Mouse (Mus musculus): ENCODE data around the gene Mfsd11. TPM values are rescaled to one million over a fixed set of nuclear protein-coding genes. Genes with fewer than 3 reads are reported as not detected.

Mfsd11 gene
- polyA plus RNA-seq (2014; fragmentation: Nextera tagmentation; extraction: Ambion mirVana): 42.8 and 43.9 TPM in 2 replicates

GRCm38 (mm10) chr11:116852291-116852890, at the start of gene Mfsd11:
Gene Mfsd11, plus strand, starts transcription at chr11:116852440.
- DNase-seq (ENCODE audit: low spot score) (peak; percentile 89), ATAC-seq (ENCODE audit: low read depth) (peak; percentile 56)
- Histone ChIP-seq H3K9ac (ENCODE audit: low read depth, low read length) (peak within 1 kb of the TSS; percentile 99), H3K9me3 (ENCODE audit: control insufficient read depth, low read length) (no peaks in the 10 kb centered on the region), H3K4me1 (ENCODE audit: control insufficient read depth, insufficient read depth, low read length) (peaks cover 12% of the 10 kb centered on the region), H3K27me3 (replicated peaks; ENCODE audit: control insufficient read depth, insufficient read depth, low read length) (no peaks in the 10 kb centered on the region), H3K27ac (replicated peaks; ENCODE audit: low read depth, low read length) (peak within 1 kb of the TSS; percentile 99), H3K4me2 (ENCODE audit: low read depth, low read length) (peak within 1 kb of the TSS; percentile 67), H3K4me3 (ENCODE audit: low read depth, low read length) (peak within 1 kb of the TSS; percentile 99), H3K36me3 (ENCODE audit: control insufficient read depth, insufficient read depth, low read length) (peaks cover 38% of the 10 kb centered on the region)
- WGBS: under 1% methylated on average over 27 of the region's 91 CpGs

GRCm38 (mm10) chr11:116802709-116803108, 49.5 kb upstream of the Mfsd11 start:
- H3K36me3 ChIP-seq (ENCODE audit: control insufficient read depth, insufficient read depth, low read length): no peaks in the 10 kb centered on the region
- 79% methylated on average over 5 of the region's 5 CpGs for WGBS
- no peaks in the 10 kb centered on the region for H3K9me3 ChIP-seq (ENCODE audit: control insufficient read depth, low read length)
- no peak overlapping the region for H3K4me2 ChIP-seq (ENCODE audit: low read depth, low read length)
- DNase-seq (ENCODE audit: low spot score) (no peak), ATAC-seq (ENCODE audit: low read depth) (no peak)
- H3K9ac ChIP-seq (ENCODE audit: low read depth, low read length): no peak overlapping the region
- no peak overlapping the region for H3K27ac ChIP-seq (replicated peaks; ENCODE audit: low read depth, low read length)
- H3K4me3 ChIP-seq (ENCODE audit: low read depth, low read length): no peak overlapping the region
- H3K27me3 ChIP-seq (replicated peaks; ENCODE audit: control insufficient read depth, insufficient read depth, low read length): no peaks in the 10 kb centered on the region
- H3K4me1 ChIP-seq (ENCODE audit: control insufficient read depth, insufficient read depth, low read length): peaks cover 6% of the 10 kb centered on the region; the same call in 1 of the 2 replicates

GRCm38 (mm10) chr11:116806136-116807071, 45.8 kb upstream of the Mfsd11 start:
- Histone ChIP-seq H3K27me3 (replicated peaks; ENCODE audit: control insufficient read depth, insufficient read depth, low read length) (no peaks in the 10 kb centered on the region), H3K9ac (ENCODE audit: low read depth, low read length) (no peak overlapping the region), H3K4me1 (ENCODE audit: control insufficient read depth, insufficient read depth, low read length) (peaks cover 14% of the 10 kb centered on the region), H3K27ac (replicated peaks; ENCODE audit: low read depth, low read length) (peak overlapping the region; percentile 35; the same call in 1 of the 2 replicates), H3K9me3 (ENCODE audit: control insufficient read depth, low read length) (no peaks in the 10 kb centered on the region), H3K4me2 (ENCODE audit: low read depth, low read length) (no peak overlapping the region), H3K36me3 (ENCODE audit: control insufficient read depth, insufficient read depth, low read length) (no peaks in the 10 kb centered on the region), H3K4me3 (ENCODE audit: low read depth, low read length) (no peak overlapping the region)
- WGBS: 60% methylated on average over 15 of the region's 15 CpGs
- ATAC-seq (ENCODE audit: low read depth) (no peak), DNase-seq (ENCODE audit: low spot score) (peak; percentile 59)

- WGBS: 50% methylated on average over 7 of the region's 7 CpGs
- Histone ChIP-seq H3K4me3 (ENCODE audit: low read depth, low read length) (no peak overlapping the region), H3K27me3 (replicated peaks; ENCODE audit: control insufficient read depth, insufficient read depth, low read length) (no peaks in the 10 kb centered on the region), H3K9ac (ENCODE audit: low read depth, low read length) (no peak overlapping the region), H3K27ac (replicated peaks; ENCODE audit: low read depth, low read length) (no peak overlapping the region), H3K4me2 (ENCODE audit: low read depth, low read length) (no peak overlapping the region), H3K36me3 (ENCODE audit: control insufficient read depth, insufficient read depth, low read length) (no peaks in the 10 kb centered on the region), H3K4me1 (ENCODE audit: control insufficient read depth, insufficient read depth, low read length) (peaks cover 17% of the 10 kb centered on the region), H3K9me3 (ENCODE audit: control insufficient read depth, low read length) (no peaks in the 10 kb centered on the region)
- DNase-seq (ENCODE audit: low spot score) (peak; percentile 24), ATAC-seq (ENCODE audit: low read depth) (no peak)
Measured at GRCm38 (mm10) chr11:116807116-116807515, 45.1 kb upstream of the Mfsd11 start.

GRCm38 (mm10) chr11:116807526-116807925, 44.7 kb upstream of the Mfsd11 start:
- H3K4me1 ChIP-seq (ENCODE audit: control insufficient read depth, insufficient read depth, low read length): peaks cover 20% of the 10 kb centered on the region
- no peaks in the 10 kb centered on the region for H3K9me3 ChIP-seq (ENCODE audit: control insufficient read depth, low read length)
- ATAC-seq (ENCODE audit: low read depth) (no peak), DNase-seq (ENCODE audit: low spot score) (no peak)
- peak overlapping the region; percentile 55; the same call in 1 of the 2 replicates for H3K27ac ChIP-seq (replicated peaks; ENCODE audit: low read depth, low read length)
- H3K4me2 ChIP-seq (ENCODE audit: low read depth, low read length): no peak overlapping the region
- no peaks in the 10 kb centered on the region for H3K36me3 ChIP-seq (ENCODE audit: control insufficient read depth, insufficient read depth, low read length)
- no peak overlapping the region for H3K4me3 ChIP-seq (ENCODE audit: low read depth, low read length)
- no peaks in the 10 kb centered on the region for H3K27me3 ChIP-seq (replicated peaks; ENCODE audit: control insufficient read depth, insufficient read depth, low read length)
- peak overlapping the region; percentile 40 for H3K9ac ChIP-seq (ENCODE audit: low read depth, low read length)
- 68% methylated on average over 3 of the region's 3 CpGs for WGBS

- H3K36me3 ChIP-seq (ENCODE audit: control insufficient read depth, insufficient read depth, low read length): no peaks in the 10 kb centered on the region
- no peak overlapping the region for H3K4me2 ChIP-seq (ENCODE audit: low read depth, low read length)
- no peaks in the 10 kb centered on the region for H3K9me3 ChIP-seq (ENCODE audit: control insufficient read depth, low read length)
- H3K27me3 ChIP-seq (replicated peaks; ENCODE audit: control insufficient read depth, insufficient read depth, low read length): no peaks in the 10 kb centered on the region
- WGBS: 27% methylated on average over 7 of the region's 7 CpGs
- H3K4me1 ChIP-seq (ENCODE audit: control insufficient read depth, insufficient read depth, low read length): peaks cover 26% of the 10 kb centered on the region
- H3K9ac ChIP-seq (ENCODE audit: low read depth, low read length): peak overlapping the region; percentile 40
- no peak overlapping the region for H3K4me3 ChIP-seq (ENCODE audit: low read depth, low read length)
- H3K27ac ChIP-seq (replicated peaks; ENCODE audit: low read depth, low read length): peak overlapping the region; percentile 55; the same call in 1 of the 2 replicates
- ATAC-seq (ENCODE audit: low read depth): 0 out of 2 replicates have a peak, but pooled peaks have one; percentile 10
- DNase-seq (ENCODE audit: low spot score): peak; percentile 91
Measured at GRCm38 (mm10) chr11:116807938-116808606, 44.2 kb upstream of the Mfsd11 start.

- H3K4me1 ChIP-seq (ENCODE audit: control insufficient read depth, insufficient read depth, low read length): peaks cover 34% of the 10 kb centered on the region
- 76% methylated on average over 11 of the region's 11 CpGs for WGBS
- ATAC-seq (ENCODE audit: low read depth) (no peak), DNase-seq (ENCODE audit: low spot score) (no peak)
- H3K4me2 ChIP-seq (ENCODE audit: low read depth, low read length): no peak overlapping the region
- no peak overlapping the region for H3K9ac ChIP-seq (ENCODE audit: low read depth, low read length)
- H3K4me3 ChIP-seq (ENCODE audit: low read depth, low read length): no peak overlapping the region
- H3K36me3 ChIP-seq (ENCODE audit: control insufficient read depth, insufficient read depth, low read length): no peaks in the 10 kb centered on the region
- no peak overlapping the region for H3K27ac ChIP-seq (replicated peaks; ENCODE audit: low read depth, low read length)
- no peaks in the 10 kb centered on the region for H3K9me3 ChIP-seq (ENCODE audit: control insufficient read depth, low read length)
- H3K27me3 ChIP-seq (replicated peaks; ENCODE audit: control insufficient read depth, insufficient read depth, low read length): no peaks in the 10 kb centered on the region
Measured at GRCm38 (mm10) chr11:116808811-116809395, 43.3 kb upstream of the Mfsd11 start.

- no peak for ATAC-seq (ENCODE audit: low read depth)
- Histone ChIP-seq H3K27ac (replicated peaks; ENCODE audit: low read depth, low read length) (no peak overlapping the region), H3K36me3 (ENCODE audit: control insufficient read depth, insufficient read depth, low read length) (no peaks in the 10 kb centered on the region), H3K4me2 (ENCODE audit: low read depth, low read length) (no peak overlapping the region), H3K27me3 (replicated peaks; ENCODE audit: control insufficient read depth, insufficient read depth, low read length) (no peaks in the 10 kb centered on the region), H3K9me3 (ENCODE audit: control insufficient read depth, low read length) (no peaks in the 10 kb centered on the region), H3K4me1 (ENCODE audit: control insufficient read depth, insufficient read depth, low read length) (peaks cover 40% of the 10 kb centered on the region), H3K4me3 (ENCODE audit: low read depth, low read length) (no peak overlapping the region), H3K9ac (ENCODE audit: low read depth, low read length) (no peak overlapping the region)
- 84% methylated on average over 8 of the region's 8 CpGs for WGBS
- DNase-seq (ENCODE audit: low spot score): no peak
Measured at GRCm38 (mm10) chr11:116809520-116809919, 42.7 kb upstream of the Mfsd11 start.
